Mouse (Mus musculus): ENCODE measurements at regions not wholly inside any gene's neighbourhood (a gene's known extent, or its start where the extent isn't known, plus 50 kb on each side); places are given as distances from the start of the nearest gene placed in this dataset.

GRCm38 (mm10) chr4:81178782-81179135, 263.9 kb downstream of the Mpdz start:
- Histone ChIP-seq H3K36me3 (ENCODE audit: control insufficient read depth, insufficient read depth, low read length) (no peaks in the 10 kb centered on the region), H3K27me3 (ENCODE audit: control insufficient read depth, insufficient read depth, low read length) (no peaks in the 10 kb centered on the region), H3K4me1 (ENCODE audit: control insufficient read depth in 2 of 2, insufficient read depth in 2 of 2, low read length in 2 of 2) (no peaks in the 10 kb centered on the region), H3K27ac (replicated peaks in 1 of 2; ENCODE audit: control insufficient read depth in 1 of 2, insufficient read depth in 1 of 2, low read depth in 2 of 2, low read length in 2 of 2) (no peak overlapping the region), H3K9ac (ENCODE audit: low read length) (no peak overlapping the region), H3K9me3 (ENCODE audit: control insufficient read depth, low read length) (no peaks in the 10 kb centered on the region), H3K4me3 (ENCODE audit: control insufficient read depth in 1 of 2, insufficient read depth in 1 of 2, low read depth in 1 of 2, low read length in 2 of 2) (no peak overlapping the region), H3K4me2 (ENCODE audit: low read length) (peak overlapping the region; percentile 20; the same call in 1 of the 2 replicates)
- WGBS: under 1% methylated on average over 12 of the region's 12 CpGs
- ATAC-seq (ENCODE audit: insufficient number of reproducible peaks, insufficient read depth, low FRiP score, low read depth): peak; percentile 88; the same call in 1 of the 2 replicates

DNA sequence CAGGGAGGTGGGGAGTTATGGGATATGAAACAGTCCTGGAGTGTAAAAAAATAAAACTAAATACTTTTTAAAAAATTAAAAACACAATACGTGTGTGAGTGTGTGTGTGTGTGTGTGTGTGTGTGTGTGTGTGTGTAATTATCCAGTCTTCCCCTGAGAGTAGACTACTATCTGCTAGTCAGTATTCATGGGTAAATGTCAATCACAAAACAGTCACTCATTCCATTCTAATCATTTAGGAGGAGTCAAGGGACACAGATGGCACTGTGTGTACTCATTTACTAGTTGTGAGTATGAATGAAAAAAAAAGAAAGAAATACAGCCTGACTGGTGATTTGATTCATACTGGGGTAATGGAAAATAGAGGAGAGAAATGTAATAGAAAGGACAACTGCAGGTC, 226.5 kb downstream of the Mpdz start:
- Histone ChIP-seq H3K27ac (replicated peaks in 1 of 2; ENCODE audit: control insufficient read depth in 1 of 2, insufficient read depth in 1 of 2, low read depth in 2 of 2, low read length in 2 of 2) (no peak overlapping the region), H3K27me3 (ENCODE audit: control insufficient read depth, insufficient read depth, low read length) (no peaks in the 10 kb centered on the region), H3K4me1 (ENCODE audit: control insufficient read depth in 2 of 2, insufficient read depth in 2 of 2, low read length in 2 of 2) (no peaks in the 10 kb centered on the region), H3K4me2 (ENCODE audit: low read length) (no peak overlapping the region), H3K4me3 (ENCODE audit: control insufficient read depth in 1 of 2, insufficient read depth in 1 of 2, low read depth in 1 of 2, low read length in 2 of 2) (no peak overlapping the region), H3K9me3 (ENCODE audit: control insufficient read depth, low read length) (no peaks in the 10 kb centered on the region), H3K36me3 (ENCODE audit: control insufficient read depth, insufficient read depth, low read length) (no peaks in the 10 kb centered on the region), H3K9ac (ENCODE audit: low read length) (no peak overlapping the region)
- 89% methylated on average over 1 of the region's 1 CpGs for WGBS
- ATAC-seq (ENCODE audit: insufficient number of reproducible peaks, insufficient read depth, low FRiP score, low read depth): no peak

DNA sequence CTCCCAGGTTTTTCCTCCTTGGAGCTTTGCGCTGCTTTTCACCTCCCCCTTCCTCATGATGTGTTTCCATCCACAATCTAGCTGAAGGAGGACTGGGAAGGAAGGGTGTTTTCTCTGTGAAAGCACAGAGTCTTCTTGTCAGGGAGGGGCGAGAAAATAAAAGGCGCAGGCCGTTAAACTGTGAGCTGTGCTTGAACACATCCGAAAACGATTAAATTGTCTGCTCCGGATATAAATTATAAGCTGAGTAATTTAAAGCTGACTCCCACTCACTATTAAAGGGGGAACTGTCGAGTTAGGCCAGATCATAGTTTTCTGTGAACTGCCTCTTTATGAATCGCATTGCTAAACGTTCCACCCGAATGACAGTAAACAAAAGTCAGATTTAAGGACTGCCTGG, 224.6 kb downstream of the Mpdz start:
- Histone ChIP-seq H3K4me1 (ENCODE audit: control insufficient read depth in 2 of 2, insufficient read depth in 2 of 2, low read length in 2 of 2) (no peaks in the 10 kb centered on the region), H3K9me3 (ENCODE audit: control insufficient read depth, low read length) (no peaks in the 10 kb centered on the region), H3K4me3 (ENCODE audit: control insufficient read depth in 1 of 2, insufficient read depth in 1 of 2, low read depth in 1 of 2, low read length in 2 of 2) (no peak overlapping the region), H3K4me2 (ENCODE audit: low read length) (no peak overlapping the region), H3K9ac (ENCODE audit: low read length) (no peak overlapping the region), H3K36me3 (ENCODE audit: control insufficient read depth, insufficient read depth, low read length) (no peaks in the 10 kb centered on the region), H3K27me3 (ENCODE audit: control insufficient read depth, insufficient read depth, low read length) (no peaks in the 10 kb centered on the region), H3K27ac (replicated peaks in 1 of 2; ENCODE audit: control insufficient read depth in 1 of 2, insufficient read depth in 1 of 2, low read depth in 2 of 2, low read length in 2 of 2) (no peak overlapping the region)
- 73% methylated on average over 11 of the region's 11 CpGs for WGBS
- no peak for ATAC-seq (ENCODE audit: insufficient number of reproducible peaks, insufficient read depth, low FRiP score, low read depth)

GRCm38 (mm10) chr4:81222034-81222433, 220.6 kb downstream of the Mpdz start:
- no peak overlapping the region for H3K4me2 ChIP-seq (ENCODE audit: low read length)
- H3K4me3 ChIP-seq (ENCODE audit: control insufficient read depth in 1 of 2, insufficient read depth in 1 of 2, low read depth in 1 of 2, low read length in 2 of 2): no peak overlapping the region
- H3K36me3 ChIP-seq (ENCODE audit: control insufficient read depth, insufficient read depth, low read length): no peaks in the 10 kb centered on the region
- no peak for ATAC-seq (ENCODE audit: insufficient number of reproducible peaks, insufficient read depth, low FRiP score, low read depth)
- 80% methylated on average over 6 of the region's 6 CpGs for WGBS
- H3K4me1 ChIP-seq (ENCODE audit: control insufficient read depth in 2 of 2, insufficient read depth in 2 of 2, low read length in 2 of 2): no peaks in the 10 kb centered on the region
- H3K27me3 ChIP-seq (ENCODE audit: control insufficient read depth, insufficient read depth, low read length): no peaks in the 10 kb centered on the region
- no peaks in the 10 kb centered on the region for H3K9me3 ChIP-seq (ENCODE audit: control insufficient read depth, low read length)
- H3K27ac ChIP-seq (replicated peaks in 1 of 2; ENCODE audit: control insufficient read depth in 1 of 2, insufficient read depth in 1 of 2, low read depth in 2 of 2, low read length in 2 of 2): no peak overlapping the region
- no peak overlapping the region for H3K9ac ChIP-seq (ENCODE audit: low read length)

- Histone ChIP-seq H3K4me2 (ENCODE audit: low read length) (no peak overlapping the region), H3K9ac (ENCODE audit: low read length) (no peak overlapping the region), H3K4me3 (ENCODE audit: control insufficient read depth in 1 of 2, insufficient read depth in 1 of 2, low read depth in 1 of 2, low read length in 2 of 2) (no peak overlapping the region), H3K27ac (replicated peaks in 1 of 2; ENCODE audit: control insufficient read depth in 1 of 2, insufficient read depth in 1 of 2, low read depth in 2 of 2, low read length in 2 of 2) (no peak overlapping the region), H3K9me3 (ENCODE audit: control insufficient read depth, low read length) (no peaks in the 10 kb centered on the region), H3K4me1 (ENCODE audit: control insufficient read depth in 2 of 2, insufficient read depth in 2 of 2, low read length in 2 of 2) (no peaks in the 10 kb centered on the region), H3K36me3 (ENCODE audit: control insufficient read depth, insufficient read depth, low read length) (no peaks in the 10 kb centered on the region), H3K27me3 (ENCODE audit: control insufficient read depth, insufficient read depth, low read length) (no peaks in the 10 kb centered on the region)
- WGBS: 51% methylated on average over 5 of the region's 5 CpGs
- no peak for ATAC-seq (ENCODE audit: insufficient number of reproducible peaks, insufficient read depth, low FRiP score, low read depth)
Measured at GRCm38 (mm10) chr4:81222468-81223175, 220.0 kb downstream of the Mpdz start.

Data from heart, embryonic 14.5 days (tissue).